Mouse (Mus musculus) midbrain, embryonic 10.5 days (tissue): ENCODE results near the gene Arrb2. TPM values are rescaled to one million over a fixed set of nuclear protein-coding genes. Genes with fewer than 3 reads are reported as not detected.

ENCODE experiments used
- DNase-seq: peaks from one replicate; pipeline ENCODE4 v3.0.0-alpha.2; 2017; ENCODE audit warnings: low spot score
- H3K27ac ChIP-seq: fragments of 300-500 bp; sonication (generic); replicated peaks from 2 replicates; pipeline ENCODE4 v1.5.1; 2016; ENCODE audit warnings: mild to moderate bottlenecking
- H3K27me3 ChIP-seq: fragments of 300-500 bp; sonication (generic); 2 replicates; pipeline ENCODE4 v1.6.1; 2016; ENCODE audit warnings: low read depth, mild to moderate bottlenecking; ENCODE audit not compliant: poor library complexity, severe bottlenecking
- H3K36me3 ChIP-seq: fragments of 300-500 bp; sonication (generic); 2 replicates; pipeline ENCODE4 v1.6.1; 2016; ENCODE audit warnings: mild to moderate bottlenecking, moderate library complexity
- H3K4me1 ChIP-seq: fragments of 300-500 bp; sonication (generic); 2 replicates; pipeline ENCODE4 v1.6.1; 2016
- H3K4me3 ChIP-seq: fragments of 300-500 bp; sonication (generic); 2 replicates; pipeline ENCODE4 v1.5.1; 2016; ENCODE audit warnings: mild to moderate bottlenecking, moderate library complexity
- H3K9me3 ChIP-seq: fragments of 300-500 bp; sonication (generic); replicated peaks from 2 replicates; pipeline ENCODE4 v1.6.1; 2016; ENCODE audit warnings: mild to moderate bottlenecking
- whole genome bisulfite sequencing: fragments of 180-500 bp; shearing (Covaris S2); methylation state at CpG from one replicate; pipeline ENCODE4 v1.1.7; 2016; 5-methylcytosine and 5-hydroxymethylcytosine counted together
- microRNA-seq: library from miRNA; unstranded; fragments of <30 nt; microRNA quantifications from one replicate; pipeline ENCODE4, GENCODE M21; 2017
- polyA plus RNA-seq: library from polyadenylated mRNA; unstranded; fragments of >200 nt; fragmentation: Nextera tagmentation; extraction: Ambion mirVana; gene quantifications from 2 replicates; pipeline ENCODE4 v1.2.1, GENCODE M21; 2016

Gene Arrb2
- polyA plus RNA-seq, 1 experiment from 2014 or later: 28.3 TPM

- H3K36me3 ChIP-seq: no peaks in the 10 kb centered on the region
- no peaks in the 10 kb centered on the region for H3K4me1 ChIP-seq
- no peak overlapping the region for H3K27ac ChIP-seq
- no peaks in the 10 kb centered on the region for H3K27me3 ChIP-seq
- H3K4me3 ChIP-seq: no peak overlapping the region
- no peak for DNase-seq
- H3K9me3 ChIP-seq: no peaks in the 10 kb centered on the region
- 75% methylated on average over 12 of the region's 12 CpGs for WGBS
These were observed 42.6 kb downstream of the Arrb2 start for GRCm38 (mm10) chr11:70474872-70475534.

GRCm38 (mm10) chr11:70485498-70485897, 53.1 kb downstream of the Arrb2 start:
- Histone ChIP-seq H3K36me3 (no peaks in the 10 kb centered on the region), H3K4me3 (no peak overlapping the region), H3K27ac (no peak overlapping the region), H3K27me3 (no peaks in the 10 kb centered on the region), H3K9me3 (no peaks in the 10 kb centered on the region), H3K4me1 (no peaks in the 10 kb centered on the region)
- WGBS: 58% methylated on average over 2 of the region's 2 CpGs
- no peak for DNase-seq

DNA sequence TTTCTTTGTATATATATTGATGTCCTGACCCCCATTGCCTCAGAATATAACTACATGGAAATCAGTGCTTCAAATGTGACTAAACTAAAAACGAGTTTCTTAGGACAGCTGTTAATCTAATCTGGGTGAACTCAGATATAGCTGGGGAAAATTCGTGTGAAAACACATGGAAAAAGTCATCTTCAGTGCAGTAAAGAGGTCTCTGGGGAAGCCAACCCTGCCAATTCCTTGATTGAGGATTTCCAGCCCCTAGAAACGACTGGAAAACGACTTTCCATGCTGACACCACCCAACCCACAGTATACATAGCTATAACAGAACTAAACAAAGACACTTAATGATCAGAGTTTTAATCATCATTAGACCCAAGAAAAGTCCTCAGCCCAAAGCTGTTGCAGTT, 55.4 kb downstream of the Arrb2 start:
- Histone ChIP-seq H3K9me3 (no peaks in the 10 kb centered on the region; the same call in 1 of the 2 replicates), H3K4me3 (no peak overlapping the region), H3K36me3 (no peaks in the 10 kb centered on the region), H3K4me1 (no peaks in the 10 kb centered on the region), H3K27ac (no peak overlapping the region), H3K27me3 (no peaks in the 10 kb centered on the region)
- no peak for DNase-seq
- 57% methylated on average over 4 of the region's 4 CpGs for WGBS

DNA sequence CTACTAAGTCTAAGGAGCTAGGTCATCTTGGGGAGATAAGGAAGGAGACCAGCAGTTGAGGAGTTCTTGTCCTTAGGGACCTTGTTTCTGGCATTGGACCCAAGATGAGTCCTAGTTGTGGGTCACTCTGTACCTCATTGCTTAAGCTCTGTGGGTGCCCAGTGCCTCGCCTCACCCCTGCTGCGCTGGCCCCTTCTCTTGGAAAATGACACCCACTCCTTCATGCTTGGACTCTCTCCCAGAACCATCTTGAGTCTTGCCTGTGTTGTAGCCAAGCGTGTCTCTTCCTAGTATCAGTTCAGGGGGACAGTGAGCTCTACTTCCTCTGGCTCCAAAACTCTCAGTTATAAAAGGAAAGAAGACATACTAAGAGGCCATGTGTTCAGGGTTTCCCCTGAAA, 56.7 kb downstream of the Arrb2 start:
- WGBS: 83% methylated on average over 3 of the region's 3 CpGs
- no peak for DNase-seq
- Histone ChIP-seq H3K4me3 (no peak overlapping the region), H3K4me1 (no peaks in the 10 kb centered on the region), H3K27me3 (no peaks in the 10 kb centered on the region), H3K27ac (no peak overlapping the region), H3K36me3 (no peaks in the 10 kb centered on the region), H3K9me3 (no peaks in the 10 kb centered on the region; the same call in 1 of the 2 replicates)

- no peak for DNase-seq
- Histone ChIP-seq H3K27me3 (no peaks in the 10 kb centered on the region), H3K4me3 (no peak overlapping the region), H3K9me3 (no peaks in the 10 kb centered on the region; the same call in 1 of the 2 replicates), H3K4me1 (no peaks in the 10 kb centered on the region), H3K27ac (no peak overlapping the region), H3K36me3 (no peaks in the 10 kb centered on the region)
- 89% methylated on average over 6 of the region's 6 CpGs for WGBS
These were observed 57.2 kb downstream of the Arrb2 start for GRCm38 (mm10) chr11:70489684-70490083.

Small RNA genes lying within 50 kb of the gene (microRNA-seq; reads per million reads assigned to microRNA genes)
- not detected for gene Mir7115

Other genes starting within 250 kb of the Arrb2 start
- 1.2 and 1.3 TPM in 2 replicates for gene Slc16a11, start 219.9 kb upstream of the Arrb2 start, polyA plus RNA-seq
- 16.0 and 18.9 TPM in 2 replicates for gene Slc16a13, start 211.6 kb upstream of the Arrb2 start, polyA plus RNA-seq
- 4.8 and 5.0 TPM in 2 replicates for gene Bcl6b, start 202.8 kb upstream of the Arrb2 start, polyA plus RNA-seq
- 241 and 244 TPM in 2 replicates for gene 0610010K14Rik, start 194.7 kb upstream of the Arrb2 start, polyA plus RNA-seq
- 9.6 and 10.7 TPM in 2 replicates for gene Gm21988, start 192.8 kb upstream of the Arrb2 start, polyA plus RNA-seq
- gene Rnasek, start 192.8 kb upstream of the Arrb2 start, polyA plus RNA-seq: 104 and 128 TPM in 2 replicates
- 2.5 TPM in 2 replicates for gene Alox12, start 177.3 kb upstream of the Arrb2 start, polyA plus RNA-seq
- not detected in 2 replicates for gene Alox12e, start 110.0 kb upstream of the Arrb2 start, polyA plus RNA-seq
- 0.26 TPM in 1 of 2 replicates, not detected in the other for gene Alox15, start 80.6 kb upstream of the Arrb2 start, polyA plus RNA-seq
- gene Pelp1, start 22.6 kb upstream of the Arrb2 start, polyA plus RNA-seq: 52.2 and 53.2 TPM in 2 replicates
- gene Med11, start 19.3 kb downstream of the Arrb2 start, polyA plus RNA-seq: 39.7 and 44.6 TPM in 2 replicates
- 0.14 and 0.40 TPM in 2 replicates for gene Zmynd15, start 26.8 kb downstream of the Arrb2 start, polyA plus RNA-seq
- 0.46 and 0.63 TPM in 2 replicates for gene Cxcl16, start 27.3 kb downstream of the Arrb2 start, polyA plus RNA-seq
- gene Tm4sf5, start 72.6 kb downstream of the Arrb2 start, polyA plus RNA-seq: 0.22 TPM in 1 of 2 replicates, not detected in the other
- not detected in 2 replicates for gene Vmo1, start 82.0 kb downstream of the Arrb2 start, polyA plus RNA-seq
- gene Gltpd2, start 86.6 kb downstream of the Arrb2 start, polyA plus RNA-seq: 0.15 and 0.25 TPM in 2 replicates
- 1,085 and 1,129 TPM in 2 replicates for gene Psmb6, start 92.7 kb downstream of the Arrb2 start, polyA plus RNA-seq
- not detected in 2 replicates for gene Gm40193, start 100.3 kb downstream of the Arrb2 start, polyA plus RNA-seq
- 3.5 and 4.1 TPM in 2 replicates for gene Pld2, start 107.4 kb downstream of the Arrb2 start, polyA plus RNA-seq
- gene Mink1, start 130.2 kb downstream of the Arrb2 start, polyA plus RNA-seq: 10.3 and 12.6 TPM in 2 replicates
- not detected in 2 replicates for gene 4930544D05Rik, start 183.2 kb downstream of the Arrb2 start, polyA plus RNA-seq
- gene Chrne, start 186.6 kb downstream of the Arrb2 start, polyA plus RNA-seq: not detected in 2 replicates
- 0.44 and 0.48 TPM in 2 replicates for gene Gp1ba, start 206.5 kb downstream of the Arrb2 start, polyA plus RNA-seq
- 85.6 and 96.3 TPM in 2 replicates for gene Rnf167, start 214.6 kb downstream of the Arrb2 start, polyA plus RNA-seq
- 142 and 149 TPM in 2 replicates for gene Slc25a11, start 214.8 kb downstream of the Arrb2 start, polyA plus RNA-seq
- 1,553 and 1,733 TPM in 2 replicates for gene Pfn1, start 222.0 kb downstream of the Arrb2 start, polyA plus RNA-seq
- gene Eno3, start 224.6 kb downstream of the Arrb2 start, polyA plus RNA-seq: 22.6 and 32.8 TPM in 2 replicates
- 186 TPM in 2 replicates for gene Spag7, start 236.8 kb downstream of the Arrb2 start, polyA plus RNA-seq